Mouse (Mus musculus): Measurements from ENCODE around the gene Prim2. TPM values are rescaled to one million over a fixed set of nuclear protein-coding genes. Genes with fewer than 3 reads are reported as not detected.

Prim2 gene
- polyA plus RNA-seq, 1 experiment from 2014 or later = 34.4 TPM

GRCm38 (mm10) chr1:33684459-33684858, 14.9 kb upstream of the Prim2 start:
- H3K27ac ChIP-seq (replicated peaks) = no peak overlapping the region
- 0 out of 2 replicates have a peak, but pooled peaks cover 10% of the 10 kb centered on the region for H3K27me3 ChIP-seq
- 47% methylated on average over 8 of the region's 8 CpGs for WGBS (ENCODE audit: insufficient replicate concordance)
- no peak overlapping the region for H3K4me3 ChIP-seq (replicated peaks)
- no peak overlapping the region for H3K9ac ChIP-seq
- no peaks in the 10 kb centered on the region for H3K36me3 ChIP-seq (replicated peaks)
- ATAC-seq (ENCODE audit: insufficient read depth) = no peak
- no peak overlapping the region for H3K4me2 ChIP-seq
- no peaks in the 10 kb centered on the region for H3K4me1 ChIP-seq (replicated peaks)
- H3K9me3 ChIP-seq (replicated peaks) = no peaks in the 10 kb centered on the region

GRCm38 (mm10) chr1:33680890-33681289, 11.3 kb upstream of the Prim2 start:
- ATAC-seq (ENCODE audit: insufficient read depth) = no peak
- Histone ChIP-seq H3K27ac (replicated peaks) (no peak overlapping the region), H3K9me3 (replicated peaks) (no peaks in the 10 kb centered on the region), H3K4me2 (no peak overlapping the region), H3K4me3 (replicated peaks) (no peak overlapping the region), H3K4me1 (replicated peaks) (no peaks in the 10 kb centered on the region), H3K9ac (no peak overlapping the region), H3K27me3 (no peaks in the 10 kb centered on the region), H3K36me3 (replicated peaks) (no peaks in the 10 kb centered on the region)
- WGBS (ENCODE audit: insufficient replicate concordance) = 77% methylated on average over 7 of the region's 7 CpGs

DNA sequence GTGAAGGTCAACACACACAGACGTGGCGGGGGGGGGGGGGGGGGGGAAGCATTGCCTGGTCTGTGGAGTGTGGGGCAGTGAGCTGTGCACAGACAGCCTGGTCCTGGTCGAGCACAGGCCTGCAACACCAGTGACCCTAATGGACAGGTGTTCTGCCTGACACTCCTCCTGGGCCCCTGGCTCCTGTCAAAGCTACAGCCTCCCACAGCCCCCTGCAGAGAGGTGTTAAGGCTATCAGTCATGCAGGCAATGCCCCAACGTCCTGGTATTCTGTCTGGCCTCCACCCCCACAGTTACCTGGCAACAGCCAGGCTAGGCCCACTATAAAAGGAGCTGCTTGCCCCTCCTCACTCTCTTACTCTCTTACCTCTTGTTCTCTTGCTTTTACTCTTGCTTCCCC, 10.8 kb upstream of the Prim2 start:
- WGBS (ENCODE audit: insufficient replicate concordance) = 30% methylated on average over 4 of the region's 4 CpGs
- Histone ChIP-seq H3K4me2 (no peak overlapping the region), H3K9ac (no peak overlapping the region), H3K4me3 (replicated peaks) (no peak overlapping the region), H3K27ac (replicated peaks) (no peak overlapping the region), H3K27me3 (no peaks in the 10 kb centered on the region), H3K36me3 (replicated peaks) (no peaks in the 10 kb centered on the region), H3K9me3 (replicated peaks) (no peaks in the 10 kb centered on the region), H3K4me1 (replicated peaks) (no peaks in the 10 kb centered on the region)
- no peak for ATAC-seq (ENCODE audit: insufficient read depth)

GRCm38 (mm10) chr1:33673158-33673960, 3.8 kb upstream of the Prim2 start:
- WGBS (ENCODE audit: insufficient replicate concordance) = 66% methylated on average over 17 of the region's 17 CpGs
- no peak overlapping the region for H3K27ac ChIP-seq (replicated peaks)
- no peak overlapping the region for H3K4me2 ChIP-seq

DNA sequence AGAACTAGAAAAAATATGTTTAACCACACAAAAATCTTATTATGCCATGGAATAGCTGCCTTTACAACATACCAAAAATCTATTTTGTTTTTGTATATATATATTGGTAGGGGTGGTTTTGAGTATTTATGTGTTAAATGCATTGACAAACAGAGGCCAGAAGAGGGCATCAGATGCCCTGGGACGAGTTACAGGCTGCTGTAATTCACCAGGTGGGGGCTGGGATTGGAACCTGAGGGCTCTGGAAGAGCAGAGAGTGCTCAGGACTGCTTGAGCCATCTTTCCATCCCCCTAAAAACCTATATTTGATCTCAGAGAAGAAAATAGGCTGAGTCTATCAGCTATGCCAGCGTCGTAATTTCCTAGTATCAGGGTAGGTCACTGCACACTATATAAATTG, 2.9 kb upstream of the Prim2 start:
- Histone ChIP-seq H3K4me1 (replicated peaks) (peaks cover 36% of the 10 kb centered on the region), H3K36me3 (replicated peaks) (peaks cover 5% of the 10 kb centered on the region), H3K9ac (no peak overlapping the region), H3K4me3 (replicated peaks) (no peak overlapping the region), H3K9me3 (replicated peaks) (no peaks in the 10 kb centered on the region), H3K27me3 (peaks cover 10% of the 10 kb centered on the region), H3K4me2 (no peak overlapping the region), H3K27ac (replicated peaks) (no peak overlapping the region)
- no peak for ATAC-seq (ENCODE audit: insufficient read depth)
- WGBS (ENCODE audit: insufficient replicate concordance) = 33% methylated on average over 3 of the region's 3 CpGs

More at GRCm38 (mm10) chr1:33673158-33673960, 3.8 kb upstream of the Prim2 start:
- Histone ChIP-seq H3K9ac (no peak overlapping the region), H3K9me3 (replicated peaks) (no peaks in the 10 kb centered on the region), H3K4me1 (replicated peaks) (peaks cover 27% of the 10 kb centered on the region), H3K4me3 (replicated peaks) (no peak overlapping the region), H3K36me3 (replicated peaks) (no peaks in the 10 kb centered on the region), H3K27me3 (peaks cover 10% of the 10 kb centered on the region)
- no peak for ATAC-seq (ENCODE audit: insufficient read depth)

DNA sequence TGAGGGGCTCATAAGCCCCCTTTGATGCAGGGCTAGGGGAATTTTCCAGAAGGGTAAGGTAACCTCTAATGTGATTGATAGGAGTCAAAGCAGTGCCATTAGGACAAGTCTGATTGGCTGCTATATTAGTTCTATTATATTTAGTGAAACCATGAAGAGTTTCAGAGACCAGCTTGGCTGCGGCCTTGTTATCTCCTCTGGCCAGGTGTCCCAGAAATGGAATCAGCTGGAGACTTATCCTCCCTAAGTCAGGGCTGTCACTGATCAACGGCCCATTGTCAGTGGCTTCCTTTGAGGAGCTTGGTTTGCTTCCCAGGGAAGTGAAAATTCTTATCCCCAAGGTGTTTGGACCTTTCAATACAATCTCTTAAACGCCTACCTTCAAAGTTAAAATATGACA, 2.5 kb upstream of the Prim2 start:
- no peaks in the 10 kb centered on the region for H3K9me3 ChIP-seq (replicated peaks)
- peak; percentile 69 for ATAC-seq (ENCODE audit: insufficient read depth)
- H3K4me2 ChIP-seq = peak overlapping the region; percentile 45
- peaks cover 40% of the 10 kb centered on the region for H3K4me1 ChIP-seq (replicated peaks)
- WGBS (ENCODE audit: insufficient replicate concordance) = 29% methylated on average over 3 of the region's 3 CpGs
- H3K27me3 ChIP-seq = peaks cover 10% of the 10 kb centered on the region
- H3K36me3 ChIP-seq (replicated peaks) = peaks cover 9% of the 10 kb centered on the region
- H3K27ac ChIP-seq (replicated peaks) = peak overlapping the region; percentile 72
- H3K9ac ChIP-seq = no peak overlapping the region
- H3K4me3 ChIP-seq (replicated peaks) = 0 out of 2 replicates have a peak overlapping the region, but pooled peaks have one; percentile 7

DNA sequence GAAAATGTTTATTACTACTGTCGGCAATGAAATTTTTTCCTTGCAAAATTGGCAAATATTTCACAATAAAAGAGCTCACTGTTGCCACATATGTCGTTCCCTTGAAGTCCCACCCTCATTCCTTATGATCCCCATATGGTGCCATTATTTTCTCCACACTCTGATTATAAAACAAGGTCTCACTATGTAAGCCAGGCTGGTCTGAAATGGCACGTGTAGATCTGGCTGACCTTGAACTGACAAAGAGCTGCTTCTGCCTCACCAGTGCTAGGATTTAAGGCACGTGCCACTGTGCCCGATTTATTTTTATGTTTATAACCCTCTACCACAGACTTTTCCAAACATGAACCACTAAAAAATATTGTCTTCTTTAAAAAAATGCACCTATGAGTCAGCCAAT, 1.8 kb upstream of the Prim2 start:
- no peak for ATAC-seq (ENCODE audit: insufficient read depth)
- H3K4me1 ChIP-seq (replicated peaks) = peaks cover 45% of the 10 kb centered on the region
- 71% methylated on average over 5 of the region's 5 CpGs for WGBS (ENCODE audit: insufficient replicate concordance)
- no peaks in the 10 kb centered on the region for H3K9me3 ChIP-seq (replicated peaks)
- 0 out of 2 replicates have a peak overlapping the region, but pooled peaks have one; percentile 4 for H3K27ac ChIP-seq (replicated peaks)
- peaks cover 10% of the 10 kb centered on the region for H3K27me3 ChIP-seq
- peaks cover 16% of the 10 kb centered on the region for H3K36me3 ChIP-seq (replicated peaks)
- peak overlapping the region; percentile 45; the same call in 1 of the 2 replicates for H3K4me2 ChIP-seq
- no peak overlapping the region for H3K9ac ChIP-seq
- H3K4me3 ChIP-seq (replicated peaks) = no peak overlapping the region

DNA sequence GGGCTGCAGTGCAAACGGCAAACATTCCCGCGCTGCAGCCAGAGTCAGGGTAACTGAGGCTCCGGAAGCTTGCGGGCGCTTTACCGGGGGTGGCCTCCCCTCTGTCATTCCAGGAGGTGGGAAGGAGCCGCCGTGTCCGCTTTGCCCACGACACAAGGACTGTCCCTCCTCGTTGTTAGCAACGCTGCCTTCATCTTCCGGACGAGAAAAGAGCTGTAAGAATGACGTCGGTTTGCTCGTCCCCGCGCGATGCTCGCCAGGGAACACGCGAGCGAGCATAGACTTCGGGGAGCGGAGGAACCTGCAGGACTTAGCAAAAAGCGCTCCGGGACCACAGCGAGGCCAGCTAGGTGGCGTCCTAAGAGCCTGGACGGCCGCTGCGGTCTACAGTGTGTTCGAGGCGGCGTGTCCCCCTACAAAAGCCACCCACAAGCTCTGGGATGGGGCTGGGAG, 595 bp upstream of the Prim2 start:
- H3K27ac ChIP-seq (replicated peaks) = peak overlapping the region; percentile 90
- peaks cover 28% of the 10 kb centered on the region for H3K36me3 ChIP-seq (replicated peaks)
- peak overlapping the region; percentile 95 for H3K4me2 ChIP-seq
- H3K4me1 ChIP-seq (replicated peaks) = peaks cover 57% of the 10 kb centered on the region
- peaks cover 10% of the 10 kb centered on the region for H3K27me3 ChIP-seq
- H3K9me3 ChIP-seq (replicated peaks) = no peaks in the 10 kb centered on the region
- peak overlapping the region; percentile 77 for H3K4me3 ChIP-seq (replicated peaks)
- ATAC-seq (ENCODE audit: insufficient read depth) = peak; percentile 59
- under 1% methylated on average over 37 of the region's 37 CpGs for WGBS (ENCODE audit: insufficient replicate concordance)
- H3K9ac ChIP-seq = peak overlapping the region; percentile 75

DNA sequence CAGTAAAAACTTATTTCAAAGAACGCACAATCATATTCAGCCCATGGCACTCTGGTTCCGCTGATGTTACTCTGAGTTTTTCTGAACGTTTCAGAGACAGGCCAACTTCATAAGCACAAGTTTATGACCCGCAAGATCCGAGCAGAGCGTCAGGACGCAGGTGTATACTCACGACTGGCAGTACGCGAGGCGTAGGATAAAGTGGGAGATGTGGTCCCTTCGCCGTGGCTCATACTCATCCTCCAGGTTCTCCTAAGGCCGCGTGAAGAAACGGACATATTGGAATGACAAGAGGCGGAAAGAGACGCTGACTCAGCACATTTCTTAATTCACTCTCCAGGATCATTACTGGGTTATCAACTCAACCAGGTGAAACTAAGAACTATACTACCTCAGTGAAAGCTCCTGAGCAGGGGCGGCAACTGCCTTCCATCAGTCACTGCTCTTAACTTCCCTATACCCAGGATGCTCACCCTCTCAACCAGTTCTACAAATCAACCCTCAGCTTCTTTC, 5.9 kb downstream of the Prim2 start:
- 84% methylated on average over 19 of the region's 19 CpGs for WGBS (ENCODE audit: insufficient replicate concordance)
- H3K36me3 ChIP-seq (replicated peaks) = peaks cover 84% of the 10 kb centered on the region

GRCm38 (mm10) chr1:33663163-33663562, 6.4 kb downstream of the Prim2 start:
- Histone ChIP-seq H3K4me2 (no peak overlapping the region), H3K4me3 (replicated peaks) (no peak overlapping the region), H3K9ac (no peak overlapping the region), H3K9me3 (replicated peaks) (no peaks in the 10 kb centered on the region), H3K4me1 (replicated peaks) (peaks cover 42% of the 10 kb centered on the region), H3K27me3 (no peaks in the 10 kb centered on the region), H3K27ac (replicated peaks) (no peak overlapping the region), H3K36me3 (replicated peaks) (peaks cover 87% of the 10 kb centered on the region)
- no peak for ATAC-seq (ENCODE audit: insufficient read depth)

More for the DNA sequence above, 5.9 kb downstream of the Prim2 start:
- Histone ChIP-seq H3K9ac (no peak overlapping the region), H3K4me3 (replicated peaks) (no peak overlapping the region), H3K9me3 (replicated peaks) (no peaks in the 10 kb centered on the region), H3K4me2 (no peak overlapping the region), H3K27me3 (no peaks in the 10 kb centered on the region), H3K4me1 (replicated peaks) (peaks cover 46% of the 10 kb centered on the region), H3K27ac (replicated peaks) (no peak overlapping the region)
- no peak for ATAC-seq (ENCODE audit: insufficient read depth)

DNA sequence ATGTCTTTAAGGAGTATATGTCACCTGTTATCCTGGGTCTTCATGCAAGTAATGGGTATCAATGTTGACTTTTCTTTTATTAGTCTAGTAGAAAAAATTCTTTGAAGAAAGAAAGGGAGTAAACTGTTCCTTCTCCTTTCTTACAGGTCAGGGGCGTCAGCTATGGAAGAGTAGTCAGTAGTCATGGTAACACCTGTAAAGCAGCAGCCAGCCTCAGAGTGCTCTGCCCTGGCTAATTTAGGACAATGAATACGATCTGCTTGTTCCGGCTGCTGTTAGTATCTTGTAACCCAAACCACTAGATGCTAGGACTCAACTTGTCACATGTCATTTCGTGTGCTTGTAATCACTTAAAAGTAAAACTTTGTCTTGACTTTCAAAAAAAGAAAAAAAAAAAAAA, 11.3 kb downstream of the Prim2 start:
- ATAC-seq (ENCODE audit: insufficient read depth) = no peak
- no peak overlapping the region for H3K4me2 ChIP-seq
- H3K9me3 ChIP-seq (replicated peaks) = no peaks in the 10 kb centered on the region
- WGBS (ENCODE audit: insufficient replicate concordance) = 85% methylated on average over 4 of the region's 4 CpGs
- no peaks in the 10 kb centered on the region for H3K27me3 ChIP-seq
- no peak overlapping the region for H3K4me3 ChIP-seq (replicated peaks)
- peaks cover 73% of the 10 kb centered on the region for H3K36me3 ChIP-seq (replicated peaks)
- H3K27ac ChIP-seq (replicated peaks) = no peak overlapping the region
- no peaks in the 10 kb centered on the region for H3K4me1 ChIP-seq (replicated peaks)
- no peak overlapping the region for H3K9ac ChIP-seq

All from liver, embryonic 15.5 days (tissue).